8 mouse cellular contexts compared by ENCODE assay signal in genomic region chr4:59786661-59787060, GRCm38 (mm10). TPM values are rescaled to one million over a fixed set of nuclear protein-coding genes. Genes with fewer than 3 reads are reported as not detected.
DNase-seq lines count a peak whose midpoint lies in the region; ATAC-seq lines count a peak whose summit lies in the region.

No protein-coding gene starts in this region.

- H3K27me3 ChIP-seq in midbrain, embryonic 10.5 days (ENCODE audit: low read depth, poor library complexity, severe bottlenecking) = no peaks in the 10 kb centered on the region
- H3K27me3 ChIP-seq in midbrain, embryonic 13.5 days = no peaks in the 10 kb centered on the region

- DNase-seq in midbrain, embryonic 10.5 days (ENCODE audit: low spot score) = peak; percentile 72
- DNase-seq in adrenal gland, postnatal 4 days (ENCODE audit: low spot score in 2 of 2) = peak; percentile 41 to 50
- DNase-seq in kidney, postnatal 14 days = peak; percentile 74
- peak; percentile 84 for DNase-seq in lung, postnatal 10 days
- DNase-seq in right cerebral cortex, postnatal 14 days = peak; percentile 84
- DNase-seq in urinary bladder, postnatal 4 days (ENCODE audit: low spot score in 2 of 2) = peak; percentile 47 to 84

- no peaks in the 10 kb centered on the region for H3K9me3 ChIP-seq in midbrain, embryonic 10.5 days (replicated peaks)
- no peaks in the 10 kb centered on the region for H3K9me3 ChIP-seq in midbrain, embryonic 13.5 days

- no peak overlapping the region for H3K4me2 ChIP-seq in midbrain, embryonic 13.5 days (replicated peaks)

- H3K4me1 ChIP-seq in midbrain, embryonic 10.5 days = peaks cover 9% of the 10 kb centered on the region
- H3K4me1 ChIP-seq in midbrain, embryonic 13.5 days (replicated peaks) = peaks cover 10% of the 10 kb centered on the region

- 0 out of 2 replicates have a peak, but pooled peaks cover 2% of the 10 kb centered on the region for H3K36me3 ChIP-seq in midbrain, embryonic 10.5 days
- H3K36me3 ChIP-seq in midbrain, embryonic 13.5 days = no peaks in the 10 kb centered on the region

- ATAC-seq in midbrain, embryonic 13.5 days = no peak
- ATAC-seq in erythroblast, adult 5-6 weeks (replicated peaks; ENCODE audit: low FRiP score, poor library complexity, severe bottlenecking) = 0 out of 2 replicates have a peak, but pooled peaks have one; percentile 40

- H3K27ac ChIP-seq in midbrain, embryonic 10.5 days (replicated peaks) = no peak overlapping the region
- no peak overlapping the region for H3K27ac ChIP-seq in midbrain, embryonic 13.5 days

- H3K9ac ChIP-seq in midbrain, embryonic 13.5 days (replicated peaks) = no peak overlapping the region

- no peak overlapping the region for H3K4me3 ChIP-seq in midbrain, embryonic 10.5 days
- no peak overlapping the region for H3K4me3 ChIP-seq in midbrain, embryonic 13.5 days (replicated peaks)

- WGBS in midbrain, embryonic 10.5 days = under 1% methylated on average over 7 of the region's 7 CpGs
- WGBS in midbrain, embryonic 13.5 days = 2% methylated on average over 7 of the region's 7 CpGs

RNA-seq across cellular contexts. Expression of gene Inip, which starts 14.7 kb away (rescaled TPM):
- 107 and 110 TPM in 2 replicates for polyA plus RNA-seq in midbrain, embryonic 10.5 days (2016; fragmentation: Nextera tagmentation; extraction: Ambion mirVana)
- polyA plus RNA-seq in midbrain, embryonic 13.5 days (2015; fragmentation: Nextera tagmentation; extraction: Ambion mirVana) = 80.1 and 82.0 TPM in 2 replicates
- 10 to 100 TPM; 21.8 to 24.1 TPM for total RNA-seq in adrenal gland, postnatal 4 days (2021)
- total RNA-seq in erythroblast, adult 5-6 weeks (2015; ENCODE audit: low replicate concordance) = 4.2 and 11.1 TPM in 2 replicates
- total RNA-seq in erythroblast, adult 5-6 weeks (2017; ENCODE audit: low replicate concordance) = 7.0 and 14.1 TPM in 2 replicates

RNA-seq across cellular contexts. Expression of gene Snx30, which starts 19.0 kb away (rescaled TPM):
- polyA plus RNA-seq in midbrain, embryonic 10.5 days (2016; fragmentation: Nextera tagmentation; extraction: Ambion mirVana) = 8.8 and 9.5 TPM in 2 replicates
- 13.7 and 14.3 TPM in 2 replicates for polyA plus RNA-seq in midbrain, embryonic 13.5 days (2015; fragmentation: Nextera tagmentation; extraction: Ambion mirVana)
- total RNA-seq in adrenal gland, postnatal 4 days (2021) = 10 to 100 TPM; 13.2 to 14.0 TPM
- 2.5 and 3.7 TPM in 2 replicates for total RNA-seq in erythroblast, adult 5-6 weeks (2015; ENCODE audit: low replicate concordance)
- total RNA-seq in erythroblast, adult 5-6 weeks (2017; ENCODE audit: low replicate concordance) = 2.1 and 2.5 TPM in 2 replicates
